Mouse (Mus musculus) stomach, postnatal 0 days (tissue): ENCODE measurements at regions not wholly inside any gene's neighbourhood (a gene's known extent, or its start where the extent isn't known, plus 50 kb on each side); places are given as distances from the start of the nearest gene placed in this dataset.

Experiments used
- ATAC-seq: fragments of 200-750 bp; cut with Nextera tagmentation; 2 replicates; pipeline ENCODE4 v1.8.0; 2017; ENCODE audit not compliant: low FRiP score, low TSS enrichment
- DNase-seq: peaks from one replicate; pipeline ENCODE4 v3.0.0-alpha.2; 2016; ENCODE audit warnings: low spot score
- H3K27ac ChIP-seq: fragments of 300-500 bp; sonication (generic); replicated peaks from 2 replicates; pipeline ENCODE4 v1.5.1; 2014; ENCODE audit warnings: mild to moderate bottlenecking, control low read depth
- H3K27me3 ChIP-seq: fragments of 300-500 bp; sonication (generic); 2 replicates; pipeline ENCODE4 v1.6.1; 2014; ENCODE audit warnings: low read length; ENCODE audit not compliant: control insufficient read depth, insufficient read depth
- H3K36me3 ChIP-seq: fragments of 300-500 bp; sonication (generic); 2 replicates; pipeline ENCODE4 v1.6.1; 2014; ENCODE audit warnings: low read length, mixed read lengths; ENCODE audit not compliant: control insufficient read depth, insufficient read depth
- H3K4me1 ChIP-seq: fragments of 300-500 bp; sonication (generic); replicated peaks from 2 replicates; pipeline ENCODE4 v1.6.1; 2014; ENCODE audit warnings: antibody characterized with exemption; ENCODE audit not compliant: control insufficient read depth, insufficient read depth
- H3K4me2 ChIP-seq: fragments of 300-500 bp; sonication (generic); replicated peaks from 2 replicates; pipeline ENCODE4 v1.6.1; 2014; ENCODE audit warnings: low read depth, mild to moderate bottlenecking, control low read depth, moderate library complexity
- H3K4me3 ChIP-seq: fragments of 300-500 bp; sonication (generic); 2 replicates; pipeline ENCODE4 v1.5.1; 2014; ENCODE audit warnings: low read depth, low read length, control low read depth
- H3K9ac ChIP-seq: fragments of 300-500 bp; sonication (generic); 2 replicates; pipeline ENCODE4 v1.6.1; 2014; ENCODE audit warnings: mild to moderate bottlenecking, low read length, control low read depth, mixed read lengths
- H3K9me3 ChIP-seq: fragments of 300-500 bp; sonication (generic); 2 replicates; pipeline ENCODE4 v1.6.1; 2016; ENCODE audit warnings: low read length; ENCODE audit not compliant: control insufficient read depth
- CTCF ChIP-seq: IDR thresholded peaks from 2 replicates; pipeline ENCODE4 v1.5.1; 2016; ENCODE audit warnings: antibody characterized with exemption, low read depth, mild to moderate bottlenecking, moderate library complexity
- EP300 ChIP-seq: optimal IDR thresholded peaks from 2 replicates; pipeline ENCODE3; 2016; ENCODE audit warnings: antibody characterized with exemption
- WGBS: fragments of 180-500 bp; shearing (Covaris S2); extraction: QIAGEN DNeasy Blood & Tissue Kit; methylation state at CpG from one replicate; pipeline ENCODE4 v1.1.7; 2014; 5-methylcytosine and 5-hydroxymethylcytosine counted together

GRCm38 (mm10) chr9:46760247-46760646 lies 238.3 kb upstream of the Gm4791 start:
- TF ChIP-seq CTCF: no peak
- ATAC-seq (no peak), DNase-seq (no peak)
- Histone ChIP-seq H3K9ac (no peak overlapping the region), H3K27me3 (no peaks in the 10 kb centered on the region), H3K4me3 (no peak overlapping the region), H3K4me1 (no peaks in the 10 kb centered on the region), H3K9me3 (no peaks in the 10 kb centered on the region), H3K4me2 (no peak overlapping the region), H3K27ac (no peak overlapping the region), H3K36me3 (no peaks in the 10 kb centered on the region)
- WGBS: 72% methylated on average over 4 of the region's 4 CpGs

GRCm38 (mm10) chr9:46757005-46757672 lies 241.4 kb upstream of the Gm4791 start:
- Histone ChIP-seq H3K36me3 (no peaks in the 10 kb centered on the region), H3K4me2 (no peak overlapping the region), H3K9me3 (no peaks in the 10 kb centered on the region), H3K9ac (no peak overlapping the region), H3K27ac (no peak overlapping the region), H3K27me3 (no peaks in the 10 kb centered on the region), H3K4me3 (no peak overlapping the region), H3K4me1 (no peaks in the 10 kb centered on the region)
- 65% methylated on average over 6 of the region's 6 CpGs for WGBS
- TF ChIP-seq CTCF (no peak), EP300 (no peak)
- DNase-seq (no peak), ATAC-seq (no peak)

GRCm38 (mm10) chr9:46751981-46752380 lies 246.6 kb upstream of the Gm4791 start:
- H3K4me1 ChIP-seq: no peaks in the 10 kb centered on the region
- no peak for ATAC-seq
- H3K4me2 ChIP-seq: no peak overlapping the region
- TF ChIP-seq CTCF (no peak), EP300 (no peak)
- H3K27ac ChIP-seq: no peak overlapping the region
- no peaks in the 10 kb centered on the region for H3K9me3 ChIP-seq
- WGBS: 52% methylated on average over 5 of the region's 5 CpGs
- H3K36me3 ChIP-seq: no peaks in the 10 kb centered on the region
- DNase-seq: no peak
- H3K27me3 ChIP-seq: no peaks in the 10 kb centered on the region
- no peak overlapping the region for H3K9ac ChIP-seq
- H3K4me3 ChIP-seq: no peak overlapping the region

DNA sequence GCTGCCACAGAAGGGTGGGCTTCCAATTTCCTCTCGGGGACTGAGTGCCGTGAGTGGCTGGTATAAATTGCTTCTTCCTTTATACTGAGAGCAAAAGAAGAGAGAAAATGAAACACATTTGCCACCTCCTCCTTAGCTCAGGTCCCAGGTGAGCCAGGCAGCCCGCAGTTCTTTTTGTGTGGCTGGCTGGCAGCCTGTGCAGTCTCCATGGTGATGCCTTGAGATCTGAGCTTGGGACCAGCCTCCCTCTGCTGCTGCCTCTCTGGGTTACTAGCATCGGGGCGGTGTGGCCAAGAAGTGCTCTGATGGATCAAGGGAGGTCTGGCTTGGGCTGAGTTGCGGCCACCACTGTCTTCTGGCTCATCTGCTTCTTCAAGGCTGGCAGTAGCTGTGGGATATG lies 249.1 kb upstream of the Gm4791 start:
- no peaks in the 10 kb centered on the region for H3K9me3 ChIP-seq
- no peak overlapping the region for H3K4me2 ChIP-seq
- no peaks in the 10 kb centered on the region for H3K27me3 ChIP-seq
- 80% methylated on average over 6 of the region's 6 CpGs for WGBS
- H3K9ac ChIP-seq: no peak overlapping the region; the same call in 1 of the 2 replicates
- H3K27ac ChIP-seq: no peak overlapping the region
- TF ChIP-seq CTCF (no peak), EP300 (no peak)
- H3K36me3 ChIP-seq: no peaks in the 10 kb centered on the region
- DNase-seq: no peak
- no peaks in the 10 kb centered on the region for H3K4me1 ChIP-seq
- no peak overlapping the region for H3K4me3 ChIP-seq
- no peak for ATAC-seq

DNA sequence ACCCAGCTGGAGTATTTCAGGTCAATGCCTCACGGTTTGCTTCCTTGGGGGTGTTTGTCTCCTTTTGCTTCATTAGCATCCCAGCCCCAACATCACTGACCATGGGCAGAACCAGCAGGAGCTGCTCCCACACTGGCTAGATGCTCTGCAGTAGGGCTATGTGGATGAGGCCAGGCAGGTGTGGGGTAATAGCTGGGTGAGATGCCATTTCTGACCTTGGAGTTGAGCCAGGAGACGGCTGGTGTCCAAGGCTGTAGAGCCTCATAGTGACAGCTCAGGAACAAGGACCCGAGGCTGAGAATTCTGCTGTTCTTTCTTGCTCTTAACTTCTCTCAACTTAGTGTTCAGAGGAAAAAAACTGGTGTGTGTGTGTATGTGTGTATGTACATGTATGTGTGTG lies 252.3 kb upstream of the Gm4791 start:
- Histone ChIP-seq H3K4me3 (no peak overlapping the region), H3K9ac (no peak overlapping the region), H3K4me2 (no peak overlapping the region), H3K4me1 (no peaks in the 10 kb centered on the region), H3K27me3 (no peaks in the 10 kb centered on the region), H3K9me3 (no peaks in the 10 kb centered on the region), H3K36me3 (no peaks in the 10 kb centered on the region), H3K27ac (no peak overlapping the region)
- no peak for ATAC-seq
- TF ChIP-seq EP300 (no peak), CTCF (no peak)
- DNase-seq: no peak
- 59% methylated on average over 3 of the region's 3 CpGs for WGBS

- no peak for TF ChIP-seq EP300
- TF ChIP-seq CTCF: no peak
- 87% methylated on average over 4 of the region's 4 CpGs for WGBS
- H3K9me3 ChIP-seq: no peaks in the 10 kb centered on the region
- DNase-seq (no peak), ATAC-seq (no peak)
- no peak overlapping the region for H3K4me2 ChIP-seq
- no peaks in the 10 kb centered on the region for H3K36me3 ChIP-seq
- no peak overlapping the region for H3K9ac ChIP-seq
- no peak overlapping the region for H3K4me3 ChIP-seq
- no peaks in the 10 kb centered on the region for H3K4me1 ChIP-seq
- no peak overlapping the region for H3K27ac ChIP-seq
- H3K27me3 ChIP-seq: no peaks in the 10 kb centered on the region
Measured at GRCm38 (mm10) chr9:46740496-46740895, 258.0 kb upstream of the Gm4791 start.
